Mouse (Mus musculus): Measurements from ENCODE around the gene Elmo2.

GRCm38 (mm10) chr2:165253269-165253668 lies 73.0 kb downstream of the Elmo2 start:
- TF ChIP-seq CTCF (IDR thresholded peaks at IDR 0.05 in 2 of 3, conservative IDR thresholded peaks at IDR 0.05 in 1 of 3; ENCODE audit: control insufficient read depth in 1 of 3, insufficient read depth in 1 of 3, low read depth in 2 of 3, low read length in 3 of 3, poor library complexity in 1 of 3, severe bottlenecking in 1 of 3) (no peak), ELF1 (IDR thresholded peaks at IDR 0.05; ENCODE audit: low read depth, low read length) (no peak), ZC3H11A (IDR thresholded peaks at IDR 0.05; ENCODE audit: low read depth, low read length) (no peak), EP300 (IDR thresholded peaks at IDR 0.05; ENCODE audit: low read depth in 1 of 2, low read length in 2 of 2) (no peak), MAX (IDR thresholded peaks at IDR 0.05; ENCODE audit: low read length) (no peak)

All from MEL (cell line).